Mouse (Mus musculus): ENCODE results near the gene Mpp6.

Mpp6 gene

DNA sequence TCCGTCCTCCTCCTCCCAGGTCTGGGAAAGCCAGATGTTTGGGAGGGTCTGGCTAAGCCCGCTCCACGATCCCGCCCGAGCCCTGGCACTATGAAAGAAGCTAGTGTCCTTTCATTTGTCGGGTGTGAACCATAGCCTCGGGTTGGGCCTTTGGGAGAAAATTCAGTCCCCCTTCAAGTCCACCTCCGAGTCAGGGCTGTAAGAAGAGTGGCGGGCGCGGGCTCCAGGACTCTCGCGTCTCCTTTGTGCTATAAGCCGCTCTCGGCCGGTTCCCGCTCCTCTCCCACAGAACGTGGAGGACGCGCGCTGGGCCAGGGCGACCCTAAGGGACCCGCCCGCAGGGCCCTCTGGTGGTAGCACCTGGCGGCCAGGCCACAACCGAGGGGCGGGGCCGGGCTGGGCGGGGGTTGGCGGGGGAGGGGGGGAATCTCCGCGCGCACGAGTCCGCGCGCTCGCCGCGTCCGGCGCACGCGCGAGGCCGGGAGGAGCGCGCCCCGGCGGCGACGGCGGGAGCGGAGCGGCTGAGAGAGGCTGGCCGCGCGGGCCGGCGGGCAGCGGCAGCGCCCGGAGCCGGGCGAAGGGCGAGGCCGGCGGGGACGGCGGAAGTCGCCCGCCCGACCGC lies at the start of gene Mpp6:
TSS of gene Mpp6 (plus strand) at position 485 of the 622 bp plus-strand sequence.
- DNase-seq (ENCODE audit: low spot score): peak; percentile 91

- no peak for DNase-seq (ENCODE audit: low spot score)
These were observed 43.9 kb upstream of the Mpp6 start for GRCm38 (mm10) chr6:50066172-50066571.

GRCm38 (mm10) chr6:50068490-50068889 lies 41.6 kb upstream of the Mpp6 start:
- no peak for DNase-seq (ENCODE audit: low spot score)

DNA sequence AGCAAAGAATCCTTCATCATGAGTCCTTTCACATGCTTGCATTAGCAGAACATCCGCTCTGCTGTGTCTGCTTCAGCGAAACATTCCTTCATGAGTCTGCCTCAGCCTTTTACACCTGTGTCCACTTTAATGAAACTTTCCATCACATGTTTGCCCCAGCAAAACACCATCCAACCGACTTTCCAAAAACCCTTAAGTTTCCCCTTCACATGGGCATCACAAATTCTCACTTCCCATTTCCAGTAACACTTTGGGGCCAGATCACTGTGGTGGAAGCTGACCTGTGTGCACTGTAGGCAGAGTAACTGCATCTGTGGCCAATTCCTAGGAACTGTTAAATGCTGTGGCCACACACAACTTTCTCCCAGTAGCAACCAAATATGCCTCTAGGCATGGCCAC lies 34.8 kb upstream of the Mpp6 start:
- DNase-seq (ENCODE audit: low spot score): no peak

DNA sequence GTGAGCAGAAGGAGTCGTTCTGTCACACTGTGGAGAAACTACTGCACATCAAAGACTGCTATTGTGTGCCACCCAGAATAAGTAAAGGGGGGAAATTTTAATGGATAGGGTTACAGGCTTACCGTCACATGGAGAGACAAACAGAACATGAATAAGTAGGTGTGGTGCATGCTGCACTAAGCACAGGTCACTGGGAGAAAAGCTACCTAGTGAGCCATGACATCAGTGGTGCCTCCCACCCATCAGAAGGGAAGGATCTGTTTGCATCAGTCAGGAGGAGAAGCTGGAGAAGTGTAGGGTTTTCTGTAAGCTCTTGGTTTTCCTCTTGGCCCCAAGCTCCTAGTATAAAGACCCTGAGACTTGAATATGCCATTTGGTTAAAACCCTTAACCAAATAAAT lies 33.6 kb upstream of the Mpp6 start:
- DNase-seq (ENCODE audit: low spot score): no peak

DNA sequence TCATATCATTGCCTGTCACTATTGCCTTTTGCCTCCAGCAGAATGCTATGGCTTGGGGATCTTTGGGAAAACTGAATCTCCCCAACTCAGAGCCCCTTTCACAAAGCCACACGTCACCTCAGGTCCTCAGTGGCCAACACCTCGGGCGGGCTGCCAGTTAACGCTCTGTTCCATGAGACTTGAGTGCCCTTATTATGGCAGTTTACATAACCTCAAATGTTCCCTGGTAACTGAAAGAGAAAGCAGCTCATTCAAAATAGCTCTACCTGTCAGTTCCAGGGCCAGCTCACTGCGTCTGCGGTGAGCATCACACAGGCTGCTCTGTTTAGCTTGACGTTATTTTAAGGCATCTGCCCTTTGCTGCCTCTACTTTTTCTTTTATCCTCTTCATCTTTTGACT lies 29.6 kb upstream of the Mpp6 start:
- no peak for DNase-seq (ENCODE audit: low spot score)

- no peak for DNase-seq (ENCODE audit: low spot score)
These were observed 24.8 kb upstream of the Mpp6 start for GRCm38 (mm10) chr6:50085206-50085605.

DNA sequence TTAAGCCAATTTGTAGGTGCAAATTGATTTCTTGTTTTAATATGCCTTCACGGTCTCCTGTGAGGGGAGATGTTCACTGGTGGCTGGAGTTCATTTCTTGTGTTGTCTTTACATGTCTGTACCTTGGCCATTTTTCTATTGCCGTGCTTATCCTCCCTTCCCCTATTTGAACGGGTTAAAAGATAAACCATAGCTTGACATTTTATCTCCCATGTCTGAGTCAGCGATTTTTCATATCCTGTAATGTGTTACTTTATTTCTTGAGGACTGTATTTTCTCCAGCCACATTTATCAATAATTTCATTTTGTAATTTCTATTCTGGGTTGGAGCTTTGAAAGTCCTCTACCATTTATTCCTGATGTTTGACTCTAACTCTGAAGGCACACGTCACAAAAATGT lies 20.7 kb upstream of the Mpp6 start:
- no peak for DNase-seq (ENCODE audit: low spot score)

DNA sequence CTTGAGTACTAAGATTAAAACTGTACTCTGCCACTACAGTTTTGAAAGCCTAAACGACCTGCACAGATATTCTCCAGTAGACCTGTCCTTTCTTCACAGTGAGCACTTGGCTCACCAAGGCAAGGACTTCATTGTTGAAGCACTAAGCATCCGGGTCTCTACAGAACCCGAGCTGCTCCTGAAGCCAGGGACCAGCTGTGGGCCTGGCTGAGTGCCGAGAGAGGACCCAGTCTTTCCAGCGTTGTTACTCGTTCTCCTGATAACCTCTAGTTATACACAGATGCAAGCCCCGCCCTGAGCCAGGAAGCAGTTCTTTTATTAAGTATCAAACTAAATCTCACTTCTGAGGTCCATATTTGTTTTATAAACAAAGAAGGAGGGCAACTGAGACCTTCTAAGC lies 19.8 kb upstream of the Mpp6 start:
- DNase-seq (ENCODE audit: low spot score): no peak

GRCm38 (mm10) chr6:50091462-50092154 lies 18.4 kb upstream of the Mpp6 start:
- DNase-seq (ENCODE audit: low spot score): no peak

DNA sequence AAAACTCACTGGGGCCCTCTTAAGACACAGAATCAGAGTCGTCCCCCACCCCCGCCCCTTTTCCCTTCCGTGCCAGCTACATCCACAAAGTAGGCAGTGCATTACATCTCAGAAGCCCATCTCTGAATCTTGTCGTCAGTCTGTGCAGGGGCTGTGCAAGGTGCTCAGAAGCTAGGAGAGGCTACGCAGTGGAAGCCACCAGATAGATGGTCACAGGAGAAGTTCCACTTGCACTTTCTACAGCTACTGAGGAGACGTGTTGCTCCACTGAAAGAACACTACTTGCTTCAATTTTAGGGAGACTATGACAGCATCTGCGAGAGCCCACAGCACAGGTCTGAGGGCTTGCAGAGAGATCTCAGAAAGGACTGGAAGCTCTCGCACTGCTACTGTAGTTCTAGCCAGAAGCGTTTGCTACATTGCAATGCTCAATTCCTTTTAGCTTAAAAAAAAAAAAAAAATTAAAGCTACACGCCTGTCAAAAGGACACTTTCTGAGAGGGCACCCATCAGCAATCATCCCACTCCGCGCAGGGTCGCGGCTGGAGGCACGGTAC lies 762 bp upstream of the Mpp6 start:
- peak; percentile 53 for DNase-seq (ENCODE audit: low spot score)

- DNase-seq (ENCODE audit: low spot score): peak; percentile 55
These were observed 419 bp downstream of the Mpp6 start for GRCm38 (mm10) chr6:50110379-50110941.

DNA sequence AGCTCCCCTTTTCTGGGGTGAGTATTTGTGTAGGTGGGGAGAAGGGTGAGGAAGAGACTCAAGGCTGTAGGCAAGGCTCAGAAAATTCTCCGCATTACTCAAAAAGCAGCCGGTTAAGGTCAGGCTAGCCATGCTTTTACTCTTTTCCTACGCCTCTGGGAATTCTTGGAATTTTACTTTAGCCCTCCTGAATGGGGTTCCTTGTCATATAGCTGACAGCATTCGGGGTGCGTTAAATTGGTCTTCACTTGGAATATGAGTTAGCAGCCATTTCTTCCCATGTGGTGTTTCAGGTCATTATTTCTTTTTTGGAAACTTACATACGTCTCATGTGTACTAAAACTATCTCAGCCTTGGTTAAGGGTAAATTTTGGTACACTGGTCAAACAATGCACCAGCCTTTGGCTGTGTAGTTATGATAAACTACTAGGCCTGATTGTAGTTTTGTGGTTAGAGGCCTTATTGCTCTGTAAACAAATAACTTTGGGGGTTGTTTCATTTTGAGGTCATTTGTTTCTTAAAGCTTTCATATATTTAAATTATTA lies 1.1 kb downstream of the Mpp6 start:
- DNase-seq (ENCODE audit: low spot score): no peak

- DNase-seq (ENCODE audit: low spot score): peak; percentile 96
These were observed 2.7 kb downstream of the Mpp6 start for GRCm38 (mm10) chr6:50112775-50113174.

GRCm38 (mm10) chr6:50114280-50114679 lies 4.2 kb downstream of the Mpp6 start:
- DNase-seq (ENCODE audit: low spot score): no peak

GRCm38 (mm10) chr6:50120931-50121330 lies 10.9 kb downstream of the Mpp6 start:
- no peak for DNase-seq (ENCODE audit: low spot score)

- DNase-seq (ENCODE audit: low spot score): no peak
These were observed 12.8 kb downstream of the Mpp6 start for GRCm38 (mm10) chr6:50122835-50123234.

- no peak for DNase-seq (ENCODE audit: low spot score)
These were observed 14.2 kb downstream of the Mpp6 start for GRCm38 (mm10) chr6:50124197-50124596.

- no peak for DNase-seq (ENCODE audit: low spot score)
These were observed 16.3 kb downstream of the Mpp6 start for GRCm38 (mm10) chr6:50126331-50126730.

GRCm38 (mm10) chr6:50127536-50127935 lies 17.5 kb downstream of the Mpp6 start:
- DNase-seq (ENCODE audit: low spot score): no peak

DNA sequence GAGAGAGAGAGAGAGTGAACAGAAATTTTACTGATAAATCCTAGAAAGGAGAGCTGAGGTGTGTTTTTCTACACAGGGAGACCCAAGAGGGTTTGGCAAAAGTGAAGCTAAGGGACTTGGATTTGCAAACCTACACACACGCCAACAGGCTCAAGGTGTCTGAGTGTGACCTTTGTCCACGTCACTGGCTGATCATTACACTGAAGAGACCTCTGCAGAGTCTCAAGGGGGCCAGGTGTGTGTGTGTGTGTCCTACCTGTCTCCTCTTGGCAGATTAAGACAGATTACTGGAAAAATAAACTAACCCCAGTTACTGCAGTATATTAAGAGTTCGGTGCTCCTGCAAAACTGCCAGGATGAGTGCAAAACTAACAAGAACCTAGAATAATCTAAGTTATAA lies 27.6 kb downstream of the Mpp6 start:
- DNase-seq (ENCODE audit: low spot score): no peak

DNA sequence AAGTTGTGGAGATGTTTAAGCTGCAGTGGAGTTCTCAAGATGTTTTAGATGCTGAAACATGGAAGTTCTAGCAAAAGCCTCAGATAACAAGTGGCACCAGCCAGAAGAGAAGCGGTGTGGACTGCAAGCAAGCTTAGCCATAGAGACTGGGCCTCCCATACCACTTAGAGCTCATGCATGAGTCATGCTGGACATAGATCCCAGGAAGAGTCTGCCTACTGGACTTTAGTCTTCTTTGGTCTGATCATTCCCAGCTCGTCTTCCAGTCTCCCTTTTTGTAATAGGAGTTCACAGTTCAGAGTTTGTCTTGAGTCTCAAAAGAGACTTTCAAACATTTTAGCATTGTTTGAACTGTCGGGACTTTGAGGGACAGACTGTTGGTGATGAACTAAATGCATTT lies 29.5 kb downstream of the Mpp6 start:
- no peak for DNase-seq (ENCODE audit: low spot score)

- DNase-seq (ENCODE audit: low spot score): no peak
These were observed 36.1 kb downstream of the Mpp6 start for GRCm38 (mm10) chr6:50146158-50146557.

Measured in retina, embryonic 14.5 days (tissue).